ENCODE assay signal across 26 mouse cellular contexts in genomic region chr3:89757851-89758250, GRCm38 (mm10). TPM values are rescaled to one million over a fixed set of nuclear protein-coding genes. Genes with fewer than 3 reads are reported as not detected.
DNase-seq lines count a peak whose midpoint lies in the region; ATAC-seq lines count a peak whose summit lies in the region.
"Had no signal": no experiment of that assay in that cellular context is flagged by ENCODE, and none has a peak within 500 bp of the region (broad histone marks: within the 10 kb centered on the region; RNA-seq: fewer than 3 reads in every experiment).

No protein-coding gene starts in this region.

- no peak overlapping the region for H3K4me3 ChIP-seq in hindbrain, embryonic 12.5 days
- H3K4me3 ChIP-seq in hindbrain, embryonic 11.5 days (ENCODE audit: low read depth, low read length), result no peak overlapping the region
- H3K4me3 ChIP-seq: embryonic facial prominence, embryonic 13.5 days; erythroblast, embryonic 14.5 days; forebrain, embryonic 12.5 days; gastrocnemius, adult 2 months; kidney, embryonic 15.5 days; liver, embryonic 13.5 days had no signal

- H3K4me2 ChIP-seq in hindbrain, embryonic 12.5 days (replicated peaks), result peak overlapping the region; percentile 52; the same call in 1 of the 2 replicates
- H3K4me2 ChIP-seq in hindbrain, embryonic 11.5 days (replicated peaks; ENCODE audit: low read depth, low read length), result no peak overlapping the region; the same call in 1 of the 2 replicates
- H3K4me2 ChIP-seq: embryonic facial prominence, embryonic 13.5 days; forebrain, embryonic 12.5 days; kidney, embryonic 15.5 days; liver, embryonic 13.5 days had no signal

- no peaks in the 10 kb centered on the region for H3K27me3 ChIP-seq in hindbrain, embryonic 12.5 days
- H3K27me3 ChIP-seq in hindbrain, embryonic 11.5 days (ENCODE audit: control insufficient read depth, insufficient read depth, low read length), result no peaks in the 10 kb centered on the region
- H3K27me3 ChIP-seq: CH12.LX; kidney, embryonic 15.5 days had no signal

- peaks cover 60% of the 10 kb centered on the region for H3K36me3 ChIP-seq in hindbrain, embryonic 12.5 days
- H3K36me3 ChIP-seq in hindbrain, embryonic 11.5 days (ENCODE audit: control insufficient read depth, insufficient read depth, low read length), result no peaks in the 10 kb centered on the region
- H3K36me3 ChIP-seq: kidney, embryonic 15.5 days; liver, embryonic 13.5 days had no signal

- 80% methylated on average over 2 of the region's 2 CpGs for WGBS in hindbrain, embryonic 12.5 days
- WGBS in hindbrain, embryonic 11.5 days, result 87% methylated on average over 2 of the region's 2 CpGs

- no peaks in the 10 kb centered on the region for H3K9me3 ChIP-seq in hindbrain, embryonic 12.5 days (replicated peaks)
- no peaks in the 10 kb centered on the region for H3K9me3 ChIP-seq in hindbrain, embryonic 11.5 days (ENCODE audit: control insufficient read depth, low read length)
- H3K9me3 ChIP-seq: embryonic facial prominence, embryonic 13.5 days; forebrain, embryonic 12.5 days; G1E; kidney, embryonic 15.5 days; liver, embryonic 13.5 days had no signal

- peaks cover 35% of the 10 kb centered on the region for H3K4me1 ChIP-seq in hindbrain, embryonic 12.5 days
- H3K4me1 ChIP-seq in hindbrain, embryonic 11.5 days (replicated peaks; ENCODE audit: control insufficient read depth, insufficient read depth, low read length), result no peaks in the 10 kb centered on the region; the same call in 1 of the 2 replicates
- H3K4me1 ChIP-seq: embryonic facial prominence, embryonic 13.5 days; kidney, embryonic 15.5 days; liver, embryonic 13.5 days had no signal

- no peak overlapping the region for H3K9ac ChIP-seq in hindbrain, embryonic 12.5 days
- H3K9ac ChIP-seq in hindbrain, embryonic 11.5 days (ENCODE audit: low read depth, low read length), result no peak overlapping the region
- H3K9ac ChIP-seq: embryonic facial prominence, embryonic 13.5 days; forebrain, embryonic 12.5 days; kidney, embryonic 15.5 days; liver, embryonic 13.5 days had no signal

- no peak for DNase-seq in hindbrain, embryonic 11.5 days (ENCODE audit: low spot score)
- DNase-seq in adipocyte (ENCODE audit: low spot score), result peak; percentile 41
- DNase-seq in cerebellum, adult 18-20 months, result peak; percentile 36 to 53
- DNase-seq in cerebellum, postnatal 14 days, result peak; percentile 55 to 73
- no peak for DNase-seq in spleen, postnatal 4 days (ENCODE audit: low spot score in 2 of 2)
- DNase-seq: adrenal gland, adult 2 months; B cell, adult 2 months; gastrocnemius, adult 2 months; kidney, adult 11 months; kidney, postnatal 36 days; liver, embryonic 13.5 days; lung, adult 2 months; lung, postnatal 14 days; right cerebral cortex, adult 18-20 months; thymus, adult 2 months; thymus, postnatal 4 days had no signal

- no peak overlapping the region for H3K27ac ChIP-seq in hindbrain, embryonic 12.5 days
- H3K27ac ChIP-seq in hindbrain, embryonic 11.5 days (ENCODE audit: low read depth, low read length), result no peak overlapping the region
- H3K27ac ChIP-seq: embryonic facial prominence, embryonic 13.5 days; forebrain, embryonic 12.5 days; gastrocnemius, adult 2 months; kidney, embryonic 15.5 days; liver, embryonic 13.5 days; stomach, postnatal 0 days had no signal

- ATAC-seq in hindbrain, embryonic 12.5 days (ENCODE audit: low FRiP score), result no peak
- no peak for ATAC-seq in hindbrain, embryonic 11.5 days (ENCODE audit: low FRiP score)
- no peak for ATAC-seq in megakaryocyte progenitor cell, adult 5-6 weeks (replicated peaks; ENCODE audit: poor library complexity)
- ATAC-seq: Patski had no signal

RNA-seq across cellular contexts. Expression of gene Chrnb2, which starts 6.6 kb away (rescaled TPM):
- polyA plus RNA-seq in hindbrain, embryonic 12.5 days (2016; fragmentation: Nextera tagmentation; extraction: Ambion mirVana), result 26.7 and 26.8 TPM in 2 replicates
- 12.0 and 17.7 TPM in 2 replicates for polyA plus RNA-seq in hindbrain, embryonic 11.5 days (2014; fragmentation: Nextera tagmentation; extraction: Ambion mirVana)
- 0.22 and 0.71 TPM in 2 replicates for total RNA-seq in megakaryocyte progenitor cell, adult 5-6 weeks (2015)
- 0.30 and 0.37 TPM in 2 replicates for total RNA-seq in megakaryocyte progenitor cell, adult 5-6 weeks (2017)

RNA-seq across cellular contexts. Expression of gene Ube2q1, which starts 15.6 kb away (rescaled TPM):
- polyA plus RNA-seq in hindbrain, embryonic 12.5 days (2016; fragmentation: Nextera tagmentation; extraction: Ambion mirVana), result 19.2 and 19.9 TPM in 2 replicates
- 21.9 and 24.9 TPM in 2 replicates for polyA plus RNA-seq in hindbrain, embryonic 11.5 days (2014; fragmentation: Nextera tagmentation; extraction: Ambion mirVana)
- total RNA-seq in megakaryocyte progenitor cell, adult 5-6 weeks (2015), result 92.5 and 110 TPM in 2 replicates
- total RNA-seq in megakaryocyte progenitor cell, adult 5-6 weeks (2017), result 98.1 and 128 TPM in 2 replicates

RNA-seq across cellular contexts. Expression of gene Adar, which starts 43.0 kb away (rescaled TPM):
- polyA plus RNA-seq in hindbrain, embryonic 12.5 days (2016; fragmentation: Nextera tagmentation; extraction: Ambion mirVana), result 23.4 and 24.1 TPM in 2 replicates
- 15.1 and 16.4 TPM in 2 replicates for polyA plus RNA-seq in hindbrain, embryonic 11.5 days (2014; fragmentation: Nextera tagmentation; extraction: Ambion mirVana)
- 20.4 and 23.7 TPM in 2 replicates for total RNA-seq in megakaryocyte progenitor cell, adult 5-6 weeks (2015)
- 23.2 and 29.9 TPM in 2 replicates for total RNA-seq in megakaryocyte progenitor cell, adult 5-6 weeks (2017)

Comparison
In these comparisons a context has a peak if more than half of its experiments do, and no peak if none do; other contexts are left out.
1. DNase-seq: peak in adipocyte (single experiment), cerebellum, adult 18-20 months (2 of 2) and cerebellum, postnatal 14 days (2 of 2); none in hindbrain, embryonic 11.5 days (single experiment) and spleen, postnatal 4 days (0 of 2).